Mouse (Mus musculus) embryonic fibroblast, embryonic 13.5 days (primary cell): ENCODE data around the gene Asb2. TPM values are rescaled to one million over a fixed set of nuclear protein-coding genes. Genes with fewer than 3 reads are reported as not detected.

Experiments
- H3K27ac ChIP-seq: 2 replicates; pipeline ENCODE4 v1.5.1; 2012; ENCODE audit warnings: low read length, control low read depth, inconsistent platforms; ENCODE audit not compliant: insufficient read depth
- H3K4me1 ChIP-seq: 2 replicates; pipeline ENCODE4 v1.6.1; 2011; ENCODE audit warnings: low read length; ENCODE audit not compliant: control insufficient read depth, insufficient read depth
- H3K4me3 ChIP-seq: 2 replicates; pipeline ENCODE4 v1.5.1; 2011; ENCODE audit warnings: mild to moderate bottlenecking, control low read depth, low read length; ENCODE audit not compliant: insufficient read depth
- CTCF ChIP-seq: IDR thresholded peaks from 2 replicates; pipeline ENCODE4 v1.5.1; 2011; ENCODE audit warnings: mild to moderate bottlenecking, control low read depth, low read length, moderate library complexity, borderline replicate concordance; ENCODE audit not compliant: insufficient read depth
- POLR2A ChIP-seq: IDR thresholded peaks from 2 replicates; pipeline ENCODE4 v1.6.1; 2011; ENCODE audit warnings: low read depth, mild to moderate bottlenecking, control low read depth, low read length, moderate library complexity
- polyA plus RNA-seq: library from polyadenylated mRNA; stranded (reverse); fragments of >200 nt; gene quantifications from 2 replicates; pipeline ENCODE4 v1.2.4, GENCODE M21; 2011; ENCODE audit warnings: low read depth; ENCODE audit not compliant: missing spikeins, insufficient read length

Asb2 gene
- polyA plus RNA-seq, 1 experiment, result not detected

- Histone ChIP-seq H3K27ac (no peak overlapping the region), H3K4me1 (no peaks in the 10 kb centered on the region), H3K4me3 (no peak overlapping the region)
- TF ChIP-seq CTCF, result no peak
- no peak for TF ChIP-seq POLR2A
Measured at GRCm38 (mm10) chr12:103361539-103362307, 5.9 kb upstream of the Asb2 start.

- no peak overlapping the region for H3K4me3 ChIP-seq
- no peak for TF ChIP-seq CTCF
- H3K27ac ChIP-seq, result no peak overlapping the region
- no peaks in the 10 kb centered on the region for H3K4me1 ChIP-seq
Measured at GRCm38 (mm10) chr12:103360812-103361211, 5.0 kb upstream of the Asb2 start.

- Histone ChIP-seq H3K4me3 (no peak overlapping the region), H3K4me1 (no peaks in the 10 kb centered on the region), H3K27ac (no peak overlapping the region)
- no peak for TF ChIP-seq CTCF
- no peak for TF ChIP-seq POLR2A
Measured at GRCm38 (mm10) chr12:103358951-103359801, 3.4 kb upstream of the Asb2 start.

- Histone ChIP-seq H3K4me3 (no peak overlapping the region), H3K27ac (no peak overlapping the region), H3K4me1 (no peaks in the 10 kb centered on the region)
- TF ChIP-seq CTCF (no peak), POLR2A (no peak)
Measured at GRCm38 (mm10) chr12:103358216-103358615, 2.4 kb upstream of the Asb2 start.

- H3K4me1 ChIP-seq, result no peaks in the 10 kb centered on the region
- H3K27ac ChIP-seq, result no peak overlapping the region
- TF ChIP-seq CTCF (no peak), POLR2A (no peak)
- no peak overlapping the region for H3K4me3 ChIP-seq
Measured at GRCm38 (mm10) chr12:103356415-103356748, 581 bp upstream of the Asb2 start.

- TF ChIP-seq POLR2A (no peak), CTCF (no peak)
- Histone ChIP-seq H3K4me1 (no peaks in the 10 kb centered on the region), H3K4me3 (no peak overlapping the region), H3K27ac (no peak overlapping the region)
Measured at GRCm38 (mm10) chr12:103353538-103353937, 2.3 kb downstream of the Asb2 start.

- H3K4me1 ChIP-seq, result no peaks in the 10 kb centered on the region
- H3K4me3 ChIP-seq, result no peak overlapping the region
- H3K27ac ChIP-seq, result no peak overlapping the region
- TF ChIP-seq POLR2A (no peak), CTCF (no peak)
Measured at GRCm38 (mm10) chr12:103352735-103353134, 3.1 kb downstream of the Asb2 start.

- peak; percentile 93 for TF ChIP-seq CTCF
- TF ChIP-seq POLR2A, result no peak
- Histone ChIP-seq H3K4me1 (no peaks in the 10 kb centered on the region), H3K27ac (no peak overlapping the region), H3K4me3 (no peak overlapping the region)
Measured at GRCm38 (mm10) chr12:103348506-103348905, 7.3 kb downstream of the Asb2 start.

- Histone ChIP-seq H3K27ac (no peak overlapping the region), H3K4me3 (no peak overlapping the region), H3K4me1 (no peaks in the 10 kb centered on the region)
- TF ChIP-seq POLR2A, result no peak
Measured at GRCm38 (mm10) chr12:103347406-103347805, 8.4 kb downstream of the Asb2 start.

- Histone ChIP-seq H3K4me3 (no peak overlapping the region), H3K4me1 (no peaks in the 10 kb centered on the region), H3K27ac (no peak overlapping the region)
- TF ChIP-seq POLR2A (no peak), CTCF (no peak)
Measured at GRCm38 (mm10) chr12:103346945-103347344, 8.9 kb downstream of the Asb2 start.
